Mouse (Mus musculus): ENCODE measurements around the gene Cnih2. TPM values are rescaled to one million over a fixed set of nuclear protein-coding genes. Genes with fewer than 3 reads are reported as not detected.

Gene Cnih2
- polyA plus RNA-seq, 1 experiment, result 1.9 TPM

DNA sequence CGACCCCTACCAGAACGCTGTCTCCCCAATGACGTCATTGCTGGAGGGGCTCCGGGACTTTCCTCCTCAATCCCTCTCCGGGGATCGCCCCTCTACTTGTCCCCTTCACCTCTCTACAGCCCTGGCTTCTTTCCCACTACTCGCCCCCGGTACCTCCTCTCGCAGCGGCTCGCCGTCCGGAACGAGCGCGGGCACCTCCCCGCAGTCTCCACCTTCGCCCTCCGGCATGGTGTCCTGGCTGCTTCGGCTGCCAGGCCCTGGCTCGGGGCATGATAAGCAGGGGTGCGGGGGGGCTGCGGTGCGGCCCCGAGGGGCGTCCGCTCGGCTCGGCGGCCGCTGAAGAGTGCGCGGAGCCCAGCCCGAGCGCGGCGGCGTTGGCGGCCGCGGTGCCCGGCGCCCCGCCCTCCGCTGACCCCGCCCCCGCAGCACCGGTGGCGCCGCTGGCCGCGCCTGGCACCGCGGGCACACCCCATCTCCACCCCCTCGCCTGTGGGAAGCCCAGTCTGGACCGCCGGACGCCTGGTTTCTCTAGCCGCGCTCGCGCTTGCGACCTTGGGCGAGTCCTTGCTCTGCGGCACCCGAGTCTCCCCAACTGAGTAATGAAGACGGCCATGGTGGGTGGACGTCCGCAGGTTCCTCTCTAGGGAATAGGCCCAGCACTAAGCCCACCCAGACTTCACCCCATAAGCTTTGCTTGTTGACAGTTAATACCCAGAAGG is 13.0 kb downstream of the Cnih2 start, which contains the start of gene Tmem151a:
Tmem151a (minus strand) TSS at position 387 of the 719 bp plus-strand sequence.
- Histone ChIP-seq H3K36me3 (ENCODE audit: control insufficient read depth, insufficient read depth) (peaks cover 3% of the 10 kb centered on the region), H3K79me3 (ENCODE audit: low read depth) (no peaks in the 10 kb centered on the region), H3K4me3 (ENCODE audit: insufficient read depth, poor library complexity, severe bottlenecking) (peak within 1 kb of the TSS; percentile 38), H3K27me3 (ENCODE audit: control insufficient read depth, insufficient read depth, insufficient read length) (no peaks in the 10 kb centered on the region), H3K79me2 (ENCODE audit: control insufficient read depth, insufficient read depth) (peaks cover 13% of the 10 kb centered on the region), H3ac (ENCODE audit: control insufficient read depth, insufficient read length, low read depth) (peak within 1 kb of the TSS; percentile 64)
- TF ChIP-seq FOSL1 (IDR thresholded peaks at IDR 0.05; ENCODE audit: insufficient read depth, low read length, poor library complexity, severe bottlenecking), result no peak
- TF ChIP-seq USF1 (IDR thresholded peaks at IDR 0.05; ENCODE audit: low read depth), result no peak
- no peak for TF ChIP-seq CEBPB (IDR thresholded peaks at IDR 0.05; ENCODE audit: low read depth)
- TF ChIP-seq MAX (IDR thresholded peaks at IDR 0.05), result no peak
- no peak for TF ChIP-seq CTCF (IDR thresholded peaks at IDR 0.05; ENCODE audit: control insufficient read depth, insufficient read depth, insufficient read length)
- no peak for TF ChIP-seq MYOG (IDR thresholded peaks at IDR 0.05; ENCODE audit: control insufficient read depth, extremely low read depth, insufficient read length)
- no peak for TF ChIP-seq MYOD1 (IDR thresholded peaks at IDR 0.05; ENCODE audit: control insufficient read depth, insufficient read length, low read depth)

GRCm38 (mm10) chr19:5084834-5085144 is 13.5 kb downstream of the Cnih2 start:
- H3K36me3 ChIP-seq (ENCODE audit: control insufficient read depth, insufficient read depth), result peaks cover 3% of the 10 kb centered on the region
- peak overlapping the region; percentile 64 for H3ac ChIP-seq (ENCODE audit: control insufficient read depth, insufficient read length, low read depth)
- H3K4me3 ChIP-seq (ENCODE audit: insufficient read depth, poor library complexity, severe bottlenecking), result peak overlapping the region; percentile 38
- TF ChIP-seq FOSL1 (IDR thresholded peaks at IDR 0.05; ENCODE audit: insufficient read depth, low read length, poor library complexity, severe bottlenecking) (no peak), CEBPB (IDR thresholded peaks at IDR 0.05; ENCODE audit: low read depth) (no peak), MAX (IDR thresholded peaks at IDR 0.05) (no peak), CTCF (IDR thresholded peaks at IDR 0.05; ENCODE audit: control insufficient read depth, insufficient read depth, insufficient read length) (no peak), MYOG (IDR thresholded peaks at IDR 0.05; ENCODE audit: control insufficient read depth, extremely low read depth, insufficient read length) (no peak), USF1 (IDR thresholded peaks at IDR 0.05; ENCODE audit: low read depth) (no peak), MYOD1 (IDR thresholded peaks at IDR 0.05; ENCODE audit: control insufficient read depth, insufficient read length, low read depth) (no peak)
- peaks cover 13% of the 10 kb centered on the region for H3K79me2 ChIP-seq (ENCODE audit: control insufficient read depth, insufficient read depth)
- H3K27me3 ChIP-seq (ENCODE audit: control insufficient read depth, insufficient read depth, insufficient read length), result no peaks in the 10 kb centered on the region
- no peaks in the 10 kb centered on the region for H3K79me3 ChIP-seq (ENCODE audit: low read depth)

GRCm38 (mm10) chr19:5083961-5084833 is 14.1 kb downstream of the Cnih2 start:
- Histone ChIP-seq H3K36me3 (ENCODE audit: control insufficient read depth, insufficient read depth) (no peaks in the 10 kb centered on the region), H3K4me3 (ENCODE audit: insufficient read depth, poor library complexity, severe bottlenecking) (peak overlapping the region; percentile 38), H3K79me3 (ENCODE audit: low read depth) (no peaks in the 10 kb centered on the region), H3ac (ENCODE audit: control insufficient read depth, insufficient read length, low read depth) (peak overlapping the region; percentile 64), H3K79me2 (ENCODE audit: control insufficient read depth, insufficient read depth) (peaks cover 7% of the 10 kb centered on the region), H3K27me3 (ENCODE audit: control insufficient read depth, insufficient read depth, insufficient read length) (no peaks in the 10 kb centered on the region)
- TF ChIP-seq MAX (IDR thresholded peaks at IDR 0.05), result no peak
- TF ChIP-seq CEBPB (IDR thresholded peaks at IDR 0.05; ENCODE audit: low read depth), result no peak
- TF ChIP-seq USF1 (IDR thresholded peaks at IDR 0.05; ENCODE audit: low read depth), result no peak
- no peak for TF ChIP-seq MYOG (IDR thresholded peaks at IDR 0.05; ENCODE audit: control insufficient read depth, extremely low read depth, insufficient read length)
- no peak for TF ChIP-seq MYOD1 (IDR thresholded peaks at IDR 0.05; ENCODE audit: control insufficient read depth, insufficient read length, low read depth)
- TF ChIP-seq CTCF (IDR thresholded peaks at IDR 0.05; ENCODE audit: control insufficient read depth, insufficient read depth, insufficient read length), result no peak
- no peak for TF ChIP-seq FOSL1 (IDR thresholded peaks at IDR 0.05; ENCODE audit: insufficient read depth, low read length, poor library complexity, severe bottlenecking)

GRCm38 (mm10) chr19:5082596-5082995 is 15.7 kb downstream of the Cnih2 start:
- no peaks in the 10 kb centered on the region for H3K36me3 ChIP-seq (ENCODE audit: control insufficient read depth, insufficient read depth)
- no peaks in the 10 kb centered on the region for H3K27me3 ChIP-seq (ENCODE audit: control insufficient read depth, insufficient read depth, insufficient read length)
- no peak overlapping the region for H3K4me3 ChIP-seq (ENCODE audit: insufficient read depth, poor library complexity, severe bottlenecking)
- no peaks in the 10 kb centered on the region for H3K79me3 ChIP-seq (ENCODE audit: low read depth)
- no peak for TF ChIP-seq MYOD1 (IDR thresholded peaks at IDR 0.05; ENCODE audit: control insufficient read depth, insufficient read length, low read depth)
- TF ChIP-seq MYOG (IDR thresholded peaks at IDR 0.05; ENCODE audit: control insufficient read depth, extremely low read depth, insufficient read length), result no peak
- no peak for TF ChIP-seq MAX (IDR thresholded peaks at IDR 0.05)
- no peak for TF ChIP-seq CEBPB (IDR thresholded peaks at IDR 0.05; ENCODE audit: low read depth)
- TF ChIP-seq CTCF (IDR thresholded peaks at IDR 0.05; ENCODE audit: control insufficient read depth, insufficient read depth, insufficient read length), result no peak
- no peak for TF ChIP-seq FOSL1 (IDR thresholded peaks at IDR 0.05; ENCODE audit: insufficient read depth, low read length, poor library complexity, severe bottlenecking)
- TF ChIP-seq USF1 (IDR thresholded peaks at IDR 0.05; ENCODE audit: low read depth), result no peak
- no peaks in the 10 kb centered on the region for H3K79me2 ChIP-seq (ENCODE audit: control insufficient read depth, insufficient read depth)
- peak overlapping the region; percentile 6 for H3ac ChIP-seq (ENCODE audit: control insufficient read depth, insufficient read length, low read depth)

DNA sequence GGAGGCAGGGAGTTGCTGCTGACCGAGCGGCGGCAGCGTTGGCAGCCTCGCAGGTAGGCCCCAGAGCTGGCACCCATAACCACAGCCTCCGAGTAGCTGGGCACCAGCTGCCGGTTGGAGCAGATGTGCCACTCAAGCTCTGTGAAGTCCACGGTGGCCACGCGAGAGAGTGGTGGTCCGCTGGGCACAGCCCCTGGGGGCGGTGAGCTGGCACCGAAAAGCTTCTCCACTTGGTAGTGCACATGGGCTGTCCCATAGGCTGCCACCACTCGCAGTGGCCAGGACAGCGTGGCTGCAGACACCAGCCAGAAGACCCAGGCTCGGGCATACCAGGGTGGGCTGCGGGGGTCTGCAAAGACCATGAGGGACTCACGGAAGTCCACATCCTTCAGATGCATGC is 16.3 kb downstream of the Cnih2 start:
- Histone ChIP-seq H3K36me3 (ENCODE audit: control insufficient read depth, insufficient read depth) (no peaks in the 10 kb centered on the region), H3K4me3 (ENCODE audit: insufficient read depth, poor library complexity, severe bottlenecking) (no peak overlapping the region), H3K27me3 (ENCODE audit: control insufficient read depth, insufficient read depth, insufficient read length) (no peaks in the 10 kb centered on the region), H3ac (ENCODE audit: control insufficient read depth, insufficient read length, low read depth) (no peak overlapping the region), H3K79me2 (ENCODE audit: control insufficient read depth, insufficient read depth) (no peaks in the 10 kb centered on the region), H3K79me3 (ENCODE audit: low read depth) (no peaks in the 10 kb centered on the region)
- TF ChIP-seq CTCF (IDR thresholded peaks at IDR 0.05; ENCODE audit: control insufficient read depth, insufficient read depth, insufficient read length), result no peak
- TF ChIP-seq USF1 (IDR thresholded peaks at IDR 0.05; ENCODE audit: low read depth), result no peak
- no peak for TF ChIP-seq MAX (IDR thresholded peaks at IDR 0.05)
- no peak for TF ChIP-seq MYOG (IDR thresholded peaks at IDR 0.05; ENCODE audit: control insufficient read depth, extremely low read depth, insufficient read length)
- no peak for TF ChIP-seq MYOD1 (IDR thresholded peaks at IDR 0.05; ENCODE audit: control insufficient read depth, insufficient read length, low read depth)
- TF ChIP-seq FOSL1 (IDR thresholded peaks at IDR 0.05; ENCODE audit: insufficient read depth, low read length, poor library complexity, severe bottlenecking), result no peak
- TF ChIP-seq CEBPB (IDR thresholded peaks at IDR 0.05; ENCODE audit: low read depth), result no peak
